Mouse (Mus musculus) myocyte (in vitro differentiated cells): ENCODE results near the gene Pla2g2d.

ENCODE experiments used
- MYOG ChIP-seq, 3 experiments: IDR thresholded peaks; one replicate each; pipeline ENCODE4 v1.6.1; 2011; ENCODE audit warnings: control low read depth in 2 of 3, low read depth in 2 of 3, mild to moderate bottlenecking in 2 of 3; ENCODE audit not compliant: insufficient read length in 2 of 3, control insufficient read depth in 1 of 3, insufficient read depth in 1 of 3
- POLR2A ChIP-seq: IDR thresholded peaks from one replicate; pipeline ENCODE4 v1.6.1; 2011; ENCODE audit warnings: low read depth, mild to moderate bottlenecking, control low read depth, moderate library complexity; ENCODE audit not compliant: insufficient read length
- TCF12 ChIP-seq: IDR thresholded peaks from one replicate; pipeline ENCODE4 v1.6.1; 2011; ENCODE audit warnings: mild to moderate bottlenecking, control low read depth; ENCODE audit not compliant: poor library complexity, insufficient read depth, severe bottlenecking
- TCF3 ChIP-seq: IDR thresholded peaks from one replicate; pipeline ENCODE4 v1.6.1; 2011; ENCODE audit warnings: low read depth, control low read depth; ENCODE audit not compliant: insufficient read length
- USF1 ChIP-seq: IDR thresholded peaks from one replicate; pipeline ENCODE4 v1.6.1; 2011; ENCODE audit warnings: low read depth, mild to moderate bottlenecking, control low read depth, moderate library complexity

GRCm38 (mm10) chr4:138796513-138797216 is 21.1 kb downstream of the Pla2g2d start:
- TF ChIP-seq POLR2A (no peak), USF1 (no peak), MYOG (IDR thresholded peaks at IDR 0.05; ENCODE audit: control insufficient read depth in 1 of 3, insufficient read depth in 1 of 3, insufficient read length in 2 of 3, low read depth in 2 of 3) (no peak), TCF12 (no peak), TCF3 (no peak)
